Mouse (Mus musculus) left cerebral cortex, adult 8-10 months (tissue): ENCODE measurements at regions not wholly inside any gene's neighbourhood (a gene's known extent, or its start where the extent isn't known, plus 50 kb on each side); places are given as distances from the start of the nearest gene placed in this dataset.

ENCODE experiments used
- microRNA-seq, 2 experiments: library from miRNA; unstranded; fragments of <30 nt; microRNA quantifications; one replicate each; pipeline ENCODE4 v1.2.0; 2022

Small RNA genes in the stretch of these regions (microRNA-seq; reads per million reads assigned to microRNA genes)
- 0 reads per million in 2 experiments for gene Mir1187
